Mouse (Mus musculus): ENCODE measurements around the gene Mgat4b. TPM values are rescaled to one million over a fixed set of nuclear protein-coding genes. Genes with fewer than 3 reads are reported as not detected.

The Mgat4b gene
- polyA plus RNA-seq, 1 experiment from 2014 or later = 29.7 TPM

Small RNA genes within 50 kb of the gene (microRNA-seq; reads per million reads assigned to microRNA genes)
- not detected for gene Mir6919

Other genes with a start within 250 kb of the Mgat4b start
- 57.1 and 57.8 TPM in 2 replicates for gene Rnf130, start 185.5 kb upstream of the Mgat4b start, polyA plus RNA-seq (2015; fragmentation: Nextera tagmentation; extraction: Ambion mirVana)
- gene Tbc1d9b, start 79.5 kb upstream of the Mgat4b start, polyA plus RNA-seq (2015; fragmentation: Nextera tagmentation; extraction: Ambion mirVana) = 33.4 and 35.9 TPM in 2 replicates
- gene Mrnip, start 36.4 kb upstream of the Mgat4b start, polyA plus RNA-seq (2015; fragmentation: Nextera tagmentation; extraction: Ambion mirVana) = 10.5 and 13.0 TPM in 2 replicates
- 224 and 229 TPM in 2 replicates for gene Sqstm1, start 63 bp upstream of the Mgat4b start, polyA plus RNA-seq (2015; fragmentation: Nextera tagmentation; extraction: Ambion mirVana)
- 3.7 and 4.5 TPM in 2 replicates for gene Ltc4s, start 27.7 kb downstream of the Mgat4b start, polyA plus RNA-seq (2015; fragmentation: Nextera tagmentation; extraction: Ambion mirVana)
- gene Maml1, start 81.4 kb downstream of the Mgat4b start, polyA plus RNA-seq (2015; fragmentation: Nextera tagmentation; extraction: Ambion mirVana) = 5.0 and 5.4 TPM in 2 replicates
- gene Canx, start 114.8 kb downstream of the Mgat4b start, polyA plus RNA-seq (2015; fragmentation: Nextera tagmentation; extraction: Ambion mirVana) = 334 and 361 TPM in 2 replicates
- gene Cby3, start 143.6 kb downstream of the Mgat4b start, polyA plus RNA-seq (2015; fragmentation: Nextera tagmentation; extraction: Ambion mirVana) = 0.32 and 0.53 TPM in 2 replicates
- gene Hnrnph1, start 166.1 kb downstream of the Mgat4b start, polyA plus RNA-seq (2015; fragmentation: Nextera tagmentation; extraction: Ambion mirVana) = 363 and 370 TPM in 2 replicates
- 20.5 and 20.7 TPM in 2 replicates for gene Rufy1, start 220.2 kb downstream of the Mgat4b start, polyA plus RNA-seq (2015; fragmentation: Nextera tagmentation; extraction: Ambion mirVana)